Mouse (Mus musculus) neural tube, embryonic 15.5 days (tissue): ENCODE measurements at regions not wholly inside any gene's neighbourhood (a gene's known extent, or its start where the extent isn't known, plus 50 kb on each side); places are given as distances from the start of the nearest gene placed in this dataset.

ENCODE experiments used
- ATAC-seq: fragments of 200-750 bp; cut with Nextera tagmentation; 2 replicates; pipeline ENCODE4 v1.8.0; 2017; ENCODE audit warnings: mild to moderate bottlenecking, moderate TSS enrichment, moderate library complexity; ENCODE audit not compliant: low FRiP score
- H3K27ac ChIP-seq: fragments of 300-500 bp; sonication (generic); replicated peaks from 2 replicates; pipeline ENCODE4 v1.5.1; 2015; ENCODE audit warnings: mild to moderate bottlenecking, inconsistent platforms
- H3K27me3 ChIP-seq: fragments of 300-500 bp; sonication (generic); replicated peaks from 2 replicates; pipeline ENCODE4 v1.6.1; 2015; ENCODE audit warnings: inconsistent platforms
- H3K36me3 ChIP-seq: fragments of 300-500 bp; sonication (generic); 2 replicates; pipeline ENCODE4 v1.6.1; 2015; ENCODE audit warnings: inconsistent platforms
- H3K4me1 ChIP-seq: fragments of 300-500 bp; sonication (generic); 2 replicates; pipeline ENCODE4 v1.6.1; 2015; ENCODE audit warnings: inconsistent platforms
- H3K4me2 ChIP-seq: fragments of 300-500 bp; sonication (generic); 2 replicates; pipeline ENCODE4 v1.6.1; 2015; ENCODE audit warnings: inconsistent platforms, mild to moderate bottlenecking, moderate library complexity
- H3K4me3 ChIP-seq: fragments of 300-500 bp; sonication (generic); replicated peaks from 2 replicates; pipeline ENCODE4 v1.5.1; 2015; ENCODE audit warnings: mild to moderate bottlenecking, inconsistent platforms
- H3K9ac ChIP-seq: fragments of 300-500 bp; sonication (generic); replicated peaks from 2 replicates; pipeline ENCODE4 v1.6.1; 2015; ENCODE audit warnings: mild to moderate bottlenecking, inconsistent platforms
- H3K9me3 ChIP-seq: fragments of 300-500 bp; sonication (generic); replicated peaks from 2 replicates; pipeline ENCODE4 v1.6.1; 2016; ENCODE audit warnings: inconsistent platforms
- WGBS: fragments of 180-500 bp; shearing (Covaris S2); methylation state at CpG from one replicate; pipeline ENCODE4 v1.1.7; 2015; ENCODE audit warnings: mixed read lengths; 5-methylcytosine and 5-hydroxymethylcytosine counted together

DNA sequence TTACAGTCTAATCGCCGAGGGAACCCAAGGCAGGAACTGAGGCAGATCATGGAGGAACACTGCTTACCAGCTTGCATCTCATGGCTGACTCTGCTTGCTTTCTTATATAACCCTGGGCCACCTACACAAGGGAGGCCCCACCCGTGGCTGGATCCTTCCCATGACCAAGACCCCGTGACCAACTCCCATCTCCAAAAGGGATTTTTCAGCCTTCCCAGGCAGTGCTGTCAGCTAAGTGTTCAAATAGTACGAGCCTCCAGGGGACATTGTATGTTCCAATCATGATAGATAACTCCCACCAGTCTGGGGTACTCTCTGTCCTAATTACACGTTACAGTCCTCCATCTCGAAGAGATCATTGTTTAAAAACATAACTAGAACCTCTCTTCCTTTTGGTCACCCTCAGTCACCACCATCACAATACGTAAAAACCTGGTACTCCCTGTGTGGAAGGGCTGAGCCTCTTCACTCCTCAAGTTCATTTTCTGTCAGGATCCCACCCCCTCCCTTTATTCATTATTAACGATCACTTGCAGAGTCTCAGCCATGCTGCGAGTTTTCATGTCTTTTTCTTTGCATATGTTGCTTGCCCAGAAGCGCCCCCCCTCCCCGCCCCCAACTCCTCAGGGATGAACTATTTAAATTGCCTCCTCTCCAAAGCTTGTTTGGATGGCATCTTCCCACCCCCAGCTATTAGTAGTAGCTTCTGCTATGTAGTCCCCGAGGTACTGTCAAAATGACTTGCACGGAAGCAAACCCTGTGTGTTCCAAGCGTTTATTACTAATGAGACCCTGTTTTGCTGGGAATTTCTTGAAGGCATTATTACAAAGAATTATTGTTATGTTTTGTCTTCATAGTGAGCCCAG is 406.2 kb upstream of the Mmadhc start:
- WGBS: 44% methylated on average over 15 of the region's 15 CpGs
- Histone ChIP-seq H3K4me1 (peaks cover 14% of the 10 kb centered on the region), H3K36me3 (no peaks in the 10 kb centered on the region), H3K27me3 (no peaks in the 10 kb centered on the region), H3K9ac (no peak overlapping the region), H3K4me2 (peak overlapping the region; percentile 15; the same call in 1 of the 2 replicates), H3K27ac (no peak overlapping the region), H3K9me3 (no peaks in the 10 kb centered on the region), H3K4me3 (no peak overlapping the region)
- ATAC-seq: no peak

GRCm38 (mm10) chr2:50698841-50699240 is 402.2 kb upstream of the Mmadhc start:
- H3K9ac ChIP-seq: no peak overlapping the region
- no peak overlapping the region for H3K27ac ChIP-seq
- H3K4me1 ChIP-seq: peaks cover 14% of the 10 kb centered on the region
- no peak overlapping the region for H3K4me3 ChIP-seq
- H3K27me3 ChIP-seq: no peaks in the 10 kb centered on the region
- no peak for ATAC-seq
- no peaks in the 10 kb centered on the region for H3K9me3 ChIP-seq
- no peaks in the 10 kb centered on the region for H3K36me3 ChIP-seq
- 81% methylated on average over 6 of the region's 6 CpGs for WGBS
- H3K4me2 ChIP-seq: no peak overlapping the region

DNA sequence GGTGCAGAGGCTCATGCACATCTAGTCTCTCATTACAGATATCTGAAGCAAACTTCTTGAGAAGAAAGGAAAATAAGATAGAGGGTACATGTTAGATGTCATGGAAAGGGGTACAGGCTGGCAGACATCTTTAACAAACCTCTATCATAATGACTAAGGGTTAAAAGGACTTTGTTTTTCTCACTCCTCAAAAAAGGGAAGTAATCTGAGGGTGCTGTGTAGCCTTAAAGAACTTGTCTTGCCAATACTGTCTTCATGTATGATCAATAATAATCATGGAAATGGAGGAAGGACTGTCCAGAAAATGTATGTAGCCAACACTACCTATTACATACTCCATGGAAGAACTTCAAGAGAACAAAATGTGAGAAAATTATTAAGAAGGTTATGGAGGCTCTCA is 400.0 kb upstream of the Mmadhc start:
- Histone ChIP-seq H3K9me3 (no peaks in the 10 kb centered on the region), H3K27me3 (no peaks in the 10 kb centered on the region), H3K36me3 (no peaks in the 10 kb centered on the region), H3K4me1 (peaks cover 4% of the 10 kb centered on the region; the same call in 1 of the 2 replicates), H3K9ac (no peak overlapping the region), H3K4me2 (no peak overlapping the region), H3K4me3 (no peak overlapping the region), H3K27ac (no peak overlapping the region)
- ATAC-seq: no peak

GRCm38 (mm10) chr2:50694849-50695248 is 398.2 kb upstream of the Mmadhc start:
- Histone ChIP-seq H3K27me3 (no peaks in the 10 kb centered on the region), H3K27ac (no peak overlapping the region), H3K4me2 (no peak overlapping the region), H3K4me1 (0 out of 2 replicates have a peak, but pooled peaks cover 3% of the 10 kb centered on the region), H3K9me3 (no peaks in the 10 kb centered on the region), H3K4me3 (no peak overlapping the region), H3K36me3 (no peaks in the 10 kb centered on the region), H3K9ac (no peak overlapping the region)
- 39% methylated on average over 2 of the region's 2 CpGs for WGBS
- no peak for ATAC-seq

- H3K9ac ChIP-seq: no peak overlapping the region
- H3K4me1 ChIP-seq: 0 out of 2 replicates have a peak, but pooled peaks cover 3% of the 10 kb centered on the region
- no peak overlapping the region for H3K27ac ChIP-seq
- no peaks in the 10 kb centered on the region for H3K27me3 ChIP-seq
- WGBS: 58% methylated on average over 7 of the region's 7 CpGs
- H3K4me2 ChIP-seq: no peak overlapping the region
- H3K36me3 ChIP-seq: no peaks in the 10 kb centered on the region
- no peak overlapping the region for H3K4me3 ChIP-seq
- H3K9me3 ChIP-seq: no peaks in the 10 kb centered on the region
- ATAC-seq: no peak
These were observed 397.3 kb upstream of the Mmadhc start for GRCm38 (mm10) chr2:50693784-50694350.

- no peak overlapping the region for H3K4me3 ChIP-seq
- H3K27ac ChIP-seq: no peak overlapping the region
- no peak for ATAC-seq
- H3K4me2 ChIP-seq: no peak overlapping the region
- no peaks in the 10 kb centered on the region for H3K9me3 ChIP-seq
- H3K27me3 ChIP-seq: no peaks in the 10 kb centered on the region
- H3K4me1 ChIP-seq: 0 out of 2 replicates have a peak, but pooled peaks cover 3% of the 10 kb centered on the region
- 86% methylated on average over 11 of the region's 11 CpGs for WGBS
- H3K36me3 ChIP-seq: no peaks in the 10 kb centered on the region
- no peak overlapping the region for H3K9ac ChIP-seq
These were observed 393.8 kb upstream of the Mmadhc start for GRCm38 (mm10) chr2:50690120-50691103.

DNA sequence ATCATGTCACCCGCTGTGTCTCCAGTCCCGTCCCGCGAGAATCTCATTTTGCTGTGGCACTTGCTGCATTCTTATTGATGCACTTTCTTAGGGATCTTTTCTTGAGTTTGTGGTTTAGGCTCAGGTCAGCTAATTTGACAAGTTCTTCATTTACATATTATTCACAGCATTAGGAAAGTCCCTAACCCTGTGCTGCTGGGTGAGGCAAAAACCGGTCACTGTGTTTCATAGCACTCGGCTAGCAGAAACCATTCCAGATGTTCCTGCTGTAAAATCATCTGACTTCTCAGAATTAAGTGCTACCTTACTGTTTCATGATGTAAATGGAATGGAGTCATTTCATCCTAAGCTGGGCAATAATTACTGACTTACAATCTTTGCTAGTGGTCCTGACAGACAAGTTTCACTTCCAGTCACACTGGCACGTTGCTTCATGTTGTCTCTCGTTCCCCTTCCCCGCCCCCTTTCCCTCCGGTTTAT is 391.1 kb upstream of the Mmadhc start:
- H3K4me2 ChIP-seq: no peak overlapping the region
- no peaks in the 10 kb centered on the region for H3K27me3 ChIP-seq
- no peak overlapping the region for H3K9ac ChIP-seq
- H3K9me3 ChIP-seq: no peaks in the 10 kb centered on the region
- no peak for ATAC-seq
- 89% methylated on average over 10 of the region's 10 CpGs for WGBS
- H3K4me3 ChIP-seq: no peak overlapping the region
- no peaks in the 10 kb centered on the region for H3K4me1 ChIP-seq
- H3K27ac ChIP-seq: no peak overlapping the region
- H3K36me3 ChIP-seq: no peaks in the 10 kb centered on the region

GRCm38 (mm10) chr2:50687222-50687621 is 390.6 kb upstream of the Mmadhc start:
- H3K4me1 ChIP-seq: no peaks in the 10 kb centered on the region
- H3K27me3 ChIP-seq: no peaks in the 10 kb centered on the region
- no peak overlapping the region for H3K9ac ChIP-seq
- ATAC-seq: no peak
- H3K36me3 ChIP-seq: no peaks in the 10 kb centered on the region
- no peak overlapping the region for H3K4me3 ChIP-seq
- H3K27ac ChIP-seq: no peak overlapping the region
- H3K4me2 ChIP-seq: no peak overlapping the region
- WGBS: 75% methylated on average over 5 of the region's 5 CpGs
- H3K9me3 ChIP-seq: no peaks in the 10 kb centered on the region

GRCm38 (mm10) chr2:50677456-50677855 is 380.9 kb upstream of the Mmadhc start:
- Histone ChIP-seq H3K9me3 (no peaks in the 10 kb centered on the region), H3K4me3 (no peak overlapping the region), H3K36me3 (no peaks in the 10 kb centered on the region), H3K9ac (no peak overlapping the region), H3K27ac (no peak overlapping the region), H3K4me1 (no peaks in the 10 kb centered on the region), H3K27me3 (no peaks in the 10 kb centered on the region), H3K4me2 (no peak overlapping the region)
- ATAC-seq: no peak
- WGBS: 90% methylated on average over 1 of the region's 1 CpGs

DNA sequence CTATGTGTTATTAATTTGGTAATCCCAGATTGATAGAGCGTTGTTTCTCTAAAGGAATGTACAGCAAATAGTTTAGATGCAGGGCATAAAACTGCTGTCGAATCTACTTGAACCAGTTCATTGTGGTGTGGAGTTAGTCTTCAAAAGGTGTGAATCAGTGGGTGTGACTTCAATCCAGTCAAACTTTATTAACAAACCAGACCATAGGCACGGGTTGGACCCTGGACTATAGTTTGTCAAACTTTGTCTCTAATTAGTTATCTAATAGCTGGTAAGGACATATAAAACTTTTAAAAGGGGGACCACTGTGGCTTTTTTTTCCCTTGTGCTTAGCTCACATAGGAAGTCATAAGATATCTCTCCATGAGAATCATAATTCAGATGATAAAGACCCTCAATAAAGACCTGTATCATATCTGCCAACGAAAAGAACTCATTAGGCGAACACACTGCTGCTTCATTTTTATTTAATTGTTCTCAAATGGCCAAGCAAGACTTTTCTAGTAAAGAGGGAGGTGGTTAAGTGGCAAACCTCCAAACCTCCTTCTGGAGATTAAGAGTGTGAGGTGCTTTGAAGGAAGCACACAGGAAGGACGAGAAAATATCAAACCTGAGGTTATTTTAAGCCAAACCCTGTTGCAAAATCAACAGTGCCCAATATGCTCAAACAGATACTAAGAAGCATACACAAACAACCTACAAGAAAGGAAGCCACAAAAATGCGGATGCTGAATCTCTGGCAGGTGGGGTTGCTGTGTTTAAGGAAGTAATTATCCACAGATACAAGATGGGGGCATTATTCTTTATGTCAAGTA is 379.3 kb upstream of the Mmadhc start:
- H3K27me3 ChIP-seq: no peaks in the 10 kb centered on the region
- H3K4me3 ChIP-seq: no peak overlapping the region
- H3K4me2 ChIP-seq: no peak overlapping the region
- H3K36me3 ChIP-seq: no peaks in the 10 kb centered on the region
- H3K9me3 ChIP-seq: no peaks in the 10 kb centered on the region
- 83% methylated on average over 7 of the region's 7 CpGs for WGBS
- H3K9ac ChIP-seq: no peak overlapping the region
- H3K27ac ChIP-seq: no peak overlapping the region
- no peaks in the 10 kb centered on the region for H3K4me1 ChIP-seq
- no peak for ATAC-seq

DNA sequence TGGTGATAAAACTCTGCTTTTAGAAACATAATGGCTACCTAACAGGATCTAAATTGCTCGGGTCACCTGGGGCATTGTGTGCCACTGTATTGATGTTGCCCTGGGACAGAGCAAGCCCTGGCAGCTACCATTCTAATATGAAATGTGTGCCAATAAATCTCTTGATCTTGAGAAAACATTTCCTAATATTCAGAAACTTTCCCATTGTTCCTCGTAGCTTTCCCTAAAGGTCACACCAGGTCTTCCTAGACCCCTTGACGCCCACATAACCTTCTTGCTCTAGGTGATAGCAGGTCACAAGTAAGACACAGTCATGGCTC is 378.2 kb upstream of the Mmadhc start:
- 92% methylated on average over 3 of the region's 3 CpGs for WGBS
- no peak overlapping the region for H3K4me3 ChIP-seq
- H3K27ac ChIP-seq: no peak overlapping the region
- H3K9ac ChIP-seq: no peak overlapping the region
- no peaks in the 10 kb centered on the region for H3K27me3 ChIP-seq
- H3K4me2 ChIP-seq: no peak overlapping the region
- no peaks in the 10 kb centered on the region for H3K4me1 ChIP-seq
- no peaks in the 10 kb centered on the region for H3K9me3 ChIP-seq
- no peak for ATAC-seq
- no peaks in the 10 kb centered on the region for H3K36me3 ChIP-seq
